Mouse (Mus musculus) frontal cortex, adult 2 months (tissue): ENCODE data around the gene 4933421I07Rik. TPM values are rescaled to one million over a fixed set of nuclear protein-coding genes. Genes with fewer than 3 reads are reported as not detected.

Experiments used
- DNase-seq, 2 experiments: peaks; one replicate each; pipeline ENCODE4 v3.0.0; 2022; ENCODE audit warnings: low spot score in 1 of 2; ENCODE audit errors: extremely low spot score in 1 of 2
- polyA plus RNA-seq: library from polyadenylated mRNA; depleted of rRNA; stranded (reverse); fragments of >200 nt; gene quantifications from 2 replicates; pipeline ENCODE4 v1.2.3, GENCODE M21; 2012; rRNA removed

Gene 4933421I07Rik
- polyA plus RNA-seq, result not detected in 2 replicates

- no peak for DNase-seq
Observed at GRCm38 (mm10) chr7:42447850-42448249, at the start of gene 4933421I07Rik. 4933421I07Rik (minus strand) TSS chr7:42448120.

- DNase-seq, result no peak
Observed at GRCm38 (mm10) chr7:42497356-42497755, 49.4 kb upstream of the 4933421I07Rik start.

DNA sequence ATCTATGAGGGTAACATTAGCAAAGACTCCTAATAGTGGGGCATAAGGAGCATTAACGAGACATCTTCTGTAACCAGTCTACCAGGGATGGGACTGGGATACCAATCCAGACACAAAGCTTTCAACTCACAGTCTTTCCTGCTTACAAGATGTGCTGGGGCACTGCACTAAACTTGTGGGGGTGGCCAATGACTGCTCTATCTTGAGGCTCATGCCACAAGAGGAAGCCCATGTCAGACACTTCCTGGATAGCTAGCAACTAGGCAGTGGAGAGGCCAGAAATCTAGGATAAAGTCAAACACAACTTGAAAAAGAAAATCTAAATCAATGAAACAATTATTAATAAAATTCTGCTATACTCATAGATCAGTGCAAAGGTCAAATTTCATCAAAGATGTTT, 48.3 kb upstream of the 4933421I07Rik start:
- no peak for DNase-seq

- DNase-seq, result no peak
Observed at GRCm38 (mm10) chr7:42490859-42491258, 42.9 kb upstream of the 4933421I07Rik start.

DNA sequence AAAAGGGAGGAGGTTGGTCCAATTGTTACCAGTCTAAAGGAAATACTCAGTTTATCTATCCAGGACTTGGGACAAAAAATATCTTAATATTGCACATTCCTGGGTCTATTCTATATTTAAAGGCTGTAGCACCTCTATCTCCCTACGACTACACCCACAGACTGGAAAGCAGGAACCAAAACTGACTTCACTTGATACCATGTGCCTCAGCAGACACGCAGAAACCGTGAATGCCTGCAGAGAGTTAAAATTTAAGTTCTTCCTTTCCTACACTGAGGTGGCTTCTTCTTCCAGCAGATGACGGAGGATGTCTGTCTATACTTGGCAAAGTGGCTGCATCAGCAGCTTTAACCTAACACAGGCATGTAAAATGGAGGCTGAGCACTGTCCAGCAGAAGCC, 42.4 kb upstream of the 4933421I07Rik start:
- no peak for DNase-seq

GRCm38 (mm10) chr7:42454640-42455039, 6.7 kb upstream of the 4933421I07Rik start:
- no peak for DNase-seq

DNA sequence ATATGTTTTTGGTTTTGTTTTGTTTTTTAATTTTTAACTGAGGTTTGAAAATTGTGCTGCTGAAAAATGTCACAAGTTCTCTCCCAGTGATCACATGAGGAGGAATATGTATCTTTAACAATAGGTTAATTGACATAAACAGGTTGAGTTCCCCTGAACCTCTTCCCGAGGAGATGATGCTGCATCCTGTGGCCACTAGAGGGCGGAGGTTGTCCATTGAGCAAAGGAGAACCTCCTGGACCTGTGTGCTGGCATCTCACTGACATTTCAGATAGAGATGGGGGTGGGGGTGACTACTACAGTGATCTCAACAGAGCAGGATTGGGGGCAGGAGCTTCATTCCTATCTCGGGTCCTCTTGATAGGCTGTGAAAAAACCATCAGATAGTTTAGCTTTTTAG, 2.7 kb upstream of the 4933421I07Rik start:
- no peak for DNase-seq

- no peak for DNase-seq
Observed at GRCm38 (mm10) chr7:42447352-42447751, 568 bp downstream of the 4933421I07Rik start.

Other genes starting within 250 kb of the 4933421I07Rik start
- gene Vmn2r61, start 188.1 kb downstream of the 4933421I07Rik start, polyA plus RNA-seq, result not detected in 2 replicates
- 10.3 and 11.8 TPM in 2 replicates for gene Zfp141, start 57.6 kb upstream of the 4933421I07Rik start, polyA plus RNA-seq
- not detected in 2 replicates for gene Gm21028, start 130.5 kb upstream of the 4933421I07Rik start, polyA plus RNA-seq
- 0.86 and 1.1 TPM in 2 replicates for gene Zfp977, start 144.4 kb upstream of the 4933421I07Rik start, polyA plus RNA-seq
- gene Zfp976, start 194.5 kb upstream of the 4933421I07Rik start, polyA plus RNA-seq, result 1.6 and 2.0 TPM in 2 replicates
- 4.4 and 4.8 TPM in 2 replicates for gene Zfp975, start 244.6 kb upstream of the 4933421I07Rik start, polyA plus RNA-seq